Mouse (Mus musculus) midbrain, postnatal 0 days (tissue): Measurements from ENCODE around the gene Meox1. TPM values are rescaled to one million over a fixed set of nuclear protein-coding genes. Genes with fewer than 3 reads are reported as not detected.

Experiments
- ATAC-seq: fragments of 200-750 bp; cut with Nextera tagmentation; 2 replicates; pipeline ENCODE4 v1.8.0; 2017; ENCODE audit warnings: moderate number of reproducible peaks, mild to moderate bottlenecking, moderate TSS enrichment, moderate library complexity; ENCODE audit not compliant: low FRiP score
- DNase-seq: peaks from one replicate; pipeline ENCODE4 v3.0.0-alpha.2; 2015; ENCODE audit warnings: low spot score
- H3K27ac ChIP-seq: fragments of 300-500 bp; sonication (generic); 2 replicates; pipeline ENCODE4 v1.5.1; 2014; ENCODE audit warnings: low read depth, mild to moderate bottlenecking, low read length, mixed read lengths
- H3K27me3 ChIP-seq: fragments of 300-500 bp; sonication (generic); 2 replicates; pipeline ENCODE4 v1.6.1; 2014; ENCODE audit warnings: low read length, control low read depth, mixed read lengths; ENCODE audit not compliant: insufficient read depth
- H3K36me3 ChIP-seq: fragments of 300-500 bp; sonication (generic); 2 replicates; pipeline ENCODE4 v1.6.1; 2014; ENCODE audit warnings: low read length, control low read depth, mixed read lengths; ENCODE audit not compliant: insufficient read depth
- H3K4me1 ChIP-seq: fragments of 300-500 bp; sonication (generic); 2 replicates; pipeline ENCODE4 v1.6.1; 2014; ENCODE audit warnings: mild to moderate bottlenecking, control low read depth, antibody characterized with exemption, low read length, mixed read lengths; ENCODE audit not compliant: insufficient read depth
- H3K4me2 ChIP-seq: fragments of 300-500 bp; sonication (generic); 2 replicates; pipeline ENCODE4 v1.6.1; 2014; ENCODE audit warnings: low read depth, mild to moderate bottlenecking, low read length, mixed read lengths; ENCODE audit not compliant: poor library complexity, severe bottlenecking
- H3K4me3 ChIP-seq: fragments of 300-500 bp; sonication (generic); 2 replicates; pipeline ENCODE4 v1.5.1; 2014; ENCODE audit warnings: low read depth, mild to moderate bottlenecking, low read length, moderate library complexity
- H3K9ac ChIP-seq: fragments of 300-500 bp; sonication (generic); replicated peaks from 2 replicates; pipeline ENCODE4 v1.6.1; 2014; ENCODE audit warnings: mild to moderate bottlenecking, low read length, moderate library complexity, mixed read lengths; ENCODE audit not compliant: poor library complexity, severe bottlenecking
- H3K9me3 ChIP-seq: fragments of 300-500 bp; sonication (generic); 2 replicates; pipeline ENCODE4 v1.6.1; 2016; ENCODE audit warnings: low read length, control low read depth
- CTCF ChIP-seq: IDR thresholded peaks from 2 replicates; pipeline ENCODE4 v1.5.1; 2016; ENCODE audit warnings: antibody characterized with exemption, mild to moderate bottlenecking
- WGBS: fragments of 180-500 bp; shearing (Covaris S2); extraction: QIAGEN DNeasy Blood & Tissue Kit; methylation state at CpG from one replicate; pipeline ENCODE4 v1.1.7; 2014; 5-methylcytosine and 5-hydroxymethylcytosine counted together
- polyA plus RNA-seq: library from polyadenylated mRNA; unstranded; fragments of >200 nt; fragmentation: Nextera tagmentation; extraction: Ambion mirVana; gene quantifications from 2 replicates; pipeline ENCODE4 v1.2.1, GENCODE M21; 2015
- total RNA-seq: library from RNA; depleted of rRNA; stranded (reverse); fragments of >200 nt; gene quantifications from 2 replicates; pipeline ENCODE4 v1.2.3, GENCODE M21; 2014; rRNA removed

Meox1 gene
- total and polyA plus RNA-seq, 2 experiments from 2014 or later: 0.83 to 1.0 TPM

- Histone ChIP-seq H3K9ac (no peak overlapping the region), H3K9me3 (no peaks in the 10 kb centered on the region), H3K4me1 (no peaks in the 10 kb centered on the region), H3K4me2 (no peak overlapping the region), H3K27ac (no peak overlapping the region), H3K4me3 (no peak overlapping the region), H3K36me3 (no peaks in the 10 kb centered on the region), H3K27me3 (no peaks in the 10 kb centered on the region)
- no peak for ATAC-seq
- no peak for DNase-seq
- TF ChIP-seq CTCF: peak; percentile 19; the same call in 1 of the 2 replicates
- 95% methylated on average over 3 of the region's 3 CpGs for WGBS
Observed at GRCm38 (mm10) chr11:101840405-101840804, 53.8 kb downstream of the Meox1 start.

- no peaks in the 10 kb centered on the region for H3K36me3 ChIP-seq
- no peak overlapping the region for H3K4me3 ChIP-seq
- ATAC-seq: no peak
- H3K4me2 ChIP-seq: no peak overlapping the region
- peak; percentile 11 for DNase-seq
- H3K9ac ChIP-seq: no peak overlapping the region
- no peak overlapping the region for H3K27ac ChIP-seq
- H3K27me3 ChIP-seq: no peaks in the 10 kb centered on the region
- 62% methylated on average over 5 of the region's 8 CpGs for WGBS
- H3K4me1 ChIP-seq: no peaks in the 10 kb centered on the region
- no peak for TF ChIP-seq CTCF
- no peaks in the 10 kb centered on the region for H3K9me3 ChIP-seq
Observed at GRCm38 (mm10) chr11:101839426-101839825, 54.7 kb downstream of the Meox1 start.

- no peak overlapping the region for H3K4me2 ChIP-seq
- no peak overlapping the region for H3K4me3 ChIP-seq
- DNase-seq: peak; percentile 56
- ATAC-seq: no peak
- H3K9ac ChIP-seq: no peak overlapping the region
- H3K36me3 ChIP-seq: no peaks in the 10 kb centered on the region
- H3K27ac ChIP-seq: peak overlapping the region; percentile 47; the same call in 1 of the 2 replicates
- no peaks in the 10 kb centered on the region for H3K27me3 ChIP-seq
- 0 out of 2 replicates have a peak, but pooled peaks cover 4% of the 10 kb centered on the region for H3K4me1 ChIP-seq
- no peaks in the 10 kb centered on the region for H3K9me3 ChIP-seq
- WGBS: 40% methylated on average over 7 of the region's 7 CpGs
- TF ChIP-seq CTCF: no peak
Observed at GRCm38 (mm10) chr11:101832001-101832400, 62.2 kb downstream of the Meox1 start.

- TF ChIP-seq CTCF: no peak
- Histone ChIP-seq H3K27ac (no peak overlapping the region), H3K36me3 (no peaks in the 10 kb centered on the region), H3K9me3 (no peaks in the 10 kb centered on the region), H3K4me1 (0 out of 2 replicates have a peak, but pooled peaks cover 4% of the 10 kb centered on the region), H3K4me2 (no peak overlapping the region), H3K4me3 (no peak overlapping the region), H3K27me3 (no peaks in the 10 kb centered on the region), H3K9ac (no peak overlapping the region)
- no peak for DNase-seq
- 78% methylated on average over 8 of the region's 8 CpGs for WGBS
- no peak for ATAC-seq
Observed at GRCm38 (mm10) chr11:101830616-101831015, 63.6 kb downstream of the Meox1 start.

- no peak for TF ChIP-seq CTCF
- DNase-seq: peak; percentile 36
- H3K4me3 ChIP-seq: no peak overlapping the region
- no peak overlapping the region for H3K9ac ChIP-seq
- no peak for ATAC-seq
- no peaks in the 10 kb centered on the region for H3K9me3 ChIP-seq
- H3K27ac ChIP-seq: no peak overlapping the region
- WGBS: 22% methylated on average over 10 of the region's 10 CpGs
- H3K27me3 ChIP-seq: no peaks in the 10 kb centered on the region
- no peaks in the 10 kb centered on the region for H3K36me3 ChIP-seq
- H3K4me2 ChIP-seq: no peak overlapping the region
- H3K4me1 ChIP-seq: 0 out of 2 replicates have a peak, but pooled peaks cover 4% of the 10 kb centered on the region
Observed at GRCm38 (mm10) chr11:101830112-101830511, 64.1 kb downstream of the Meox1 start.

GRCm38 (mm10) chr11:101828718-101829117, 65.5 kb downstream of the Meox1 start:
- no peaks in the 10 kb centered on the region for H3K27me3 ChIP-seq
- H3K9me3 ChIP-seq: no peaks in the 10 kb centered on the region
- ATAC-seq (no peak), DNase-seq (no peak)
- H3K9ac ChIP-seq: no peak overlapping the region
- no peaks in the 10 kb centered on the region for H3K36me3 ChIP-seq
- WGBS: 94% methylated on average over 4 of the region's 4 CpGs
- no peak overlapping the region for H3K4me2 ChIP-seq
- no peak overlapping the region for H3K4me3 ChIP-seq
- no peak overlapping the region for H3K27ac ChIP-seq
- TF ChIP-seq CTCF: no peak
- H3K4me1 ChIP-seq: 0 out of 2 replicates have a peak, but pooled peaks cover 4% of the 10 kb centered on the region

Other genes starting within 250 kb of the Meox1 start
- 4.5 and 6.9 TPM in 2 replicates for gene Arl4d, start 228.8 kb downstream of the Meox1 start, total RNA-seq
- 5.7 and 7.1 TPM in 2 replicates for gene Arl4d, start 228.8 kb downstream of the Meox1 start, polyA plus RNA-seq
- gene Dhx8, start 161.5 kb downstream of the Meox1 start, total RNA-seq: 25.7 and 28.5 TPM in 2 replicates
- gene Dhx8, start 161.5 kb downstream of the Meox1 start, polyA plus RNA-seq: 22.2 and 30.6 TPM in 2 replicates
- 25.6 and 30.4 TPM in 2 replicates for gene Etv4, start 109.0 kb downstream of the Meox1 start, total RNA-seq
- 18.4 and 18.5 TPM in 2 replicates for gene Etv4, start 109.0 kb downstream of the Meox1 start, polyA plus RNA-seq
- 0.11 TPM in 1 of 2 replicates, not detected in the other for gene Sost, start 72.6 kb upstream of the Meox1 start, total RNA-seq
- 0.12 TPM in 1 of 2 replicates, not detected in the other for gene Sost, start 72.6 kb upstream of the Meox1 start, polyA plus RNA-seq
- gene Cfap97d1, start 89.9 kb upstream of the Meox1 start, total RNA-seq: not detected in 2 replicates
- not detected in 2 replicates for gene Cfap97d1, start 89.9 kb upstream of the Meox1 start, polyA plus RNA-seq
- 36.3 and 54.3 TPM in 2 replicates for gene Dusp3, start 92.6 kb upstream of the Meox1 start, total RNA-seq
- 44.1 and 48.5 TPM in 2 replicates for gene Dusp3, start 92.6 kb upstream of the Meox1 start, polyA plus RNA-seq
- gene Mpp3, start 134.1 kb upstream of the Meox1 start, total RNA-seq: 68.2 and 71.9 TPM in 2 replicates
- 53.9 and 54.7 TPM in 2 replicates for gene Mpp3, start 134.1 kb upstream of the Meox1 start, polyA plus RNA-seq
- 0.14 TPM in 1 of 2 replicates, not detected in the other for gene Cd300lg, start 147.1 kb upstream of the Meox1 start, total RNA-seq
- gene Cd300lg, start 147.1 kb upstream of the Meox1 start, polyA plus RNA-seq: 0.25 TPM in 2 replicates
- gene Mpp2, start 194.1 kb upstream of the Meox1 start, total RNA-seq: 59.1 and 68.4 TPM in 2 replicates
- 33.9 and 40.7 TPM in 2 replicates for gene Mpp2, start 194.1 kb upstream of the Meox1 start, polyA plus RNA-seq
- gene Ppy, start 206.9 kb upstream of the Meox1 start, total RNA-seq: not detected in 2 replicates
- gene Ppy, start 206.9 kb upstream of the Meox1 start, polyA plus RNA-seq: not detected in 2 replicates
- not detected in 2 replicates for gene Pyy, start 213.5 kb upstream of the Meox1 start, total RNA-seq
- gene Pyy, start 213.5 kb upstream of the Meox1 start, polyA plus RNA-seq: not detected in 2 replicates